Mouse (Mus musculus) kidney, adult 2 months (tissue): ENCODE measurements at regions not wholly inside any gene's neighbourhood (a gene's known extent, or its start where the extent isn't known, plus 50 kb on each side); places are given as distances from the start of the nearest gene placed in this dataset.

Source experiments
- CTCF ChIP-seq: fragments of 200-500 bp; conservative IDR thresholded peaks from 2 replicates; pipeline ENCODE4 v1.5.1; 2011; ENCODE audit warnings: low read depth, mild to moderate bottlenecking, control low read depth, low read length, moderate library complexity, mixed read lengths; ENCODE audit not compliant: insufficient read depth, insufficient read length
- POLR2A ChIP-seq: fragments of 200-500 bp; IDR thresholded peaks from one replicate; pipeline ENCODE4 v1.6.1; 2011; ENCODE audit warnings: low read depth, low read length, control low read depth

DNA sequence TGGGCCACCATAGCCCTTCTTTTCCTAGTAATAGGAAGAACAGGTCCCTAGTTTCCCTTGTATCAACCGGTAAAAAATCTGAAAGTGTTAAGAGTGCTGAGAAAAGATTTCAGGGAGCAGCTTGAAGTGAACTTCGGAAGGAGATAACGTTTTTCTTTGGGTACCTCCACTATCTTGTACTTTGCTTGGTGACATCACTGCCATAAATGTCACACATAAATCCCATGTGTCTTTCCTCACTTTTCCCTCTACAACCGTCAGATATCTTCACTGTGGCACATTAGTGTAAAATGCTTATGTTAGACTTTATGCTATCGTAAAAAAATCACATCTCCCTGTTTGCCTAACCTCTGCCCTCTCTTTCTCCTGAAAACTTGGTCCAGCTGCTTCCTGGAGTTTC, 309.9 kb downstream of the Fgf10 start:
- TF ChIP-seq CTCF (no peak), POLR2A (no peak)
